Mouse (Mus musculus) stomach, postnatal 0 days (tissue): ENCODE results near the gene Zbtb16. TPM values are rescaled to one million over a fixed set of nuclear protein-coding genes. Genes with fewer than 3 reads are reported as not detected.
A peak's percentile ranks its signal among the peaks of the same experiment; 100 is the strongest.

ENCODE experiments used
- ATAC-seq: fragments of 200-750 bp; cut with Nextera tagmentation; 2 replicates; pipeline ENCODE4 v1.8.0; 2017; ENCODE audit not compliant: low FRiP score, low TSS enrichment
- DNase-seq: peaks from one replicate; pipeline ENCODE4 v3.0.0-alpha.2; 2016; ENCODE audit warnings: low spot score
- H3K27ac ChIP-seq: fragments of 300-500 bp; sonication (generic); replicated peaks from 2 replicates; pipeline ENCODE4 v1.5.1; 2014; ENCODE audit warnings: mild to moderate bottlenecking, control low read depth
- H3K27me3 ChIP-seq: fragments of 300-500 bp; sonication (generic); 2 replicates; pipeline ENCODE4 v1.6.1; 2014; ENCODE audit warnings: low read length; ENCODE audit not compliant: control insufficient read depth, insufficient read depth
- H3K36me3 ChIP-seq: fragments of 300-500 bp; sonication (generic); 2 replicates; pipeline ENCODE4 v1.6.1; 2014; ENCODE audit warnings: low read length, mixed read lengths; ENCODE audit not compliant: control insufficient read depth, insufficient read depth
- H3K4me1 ChIP-seq: fragments of 300-500 bp; sonication (generic); replicated peaks from 2 replicates; pipeline ENCODE4 v1.6.1; 2014; ENCODE audit warnings: antibody characterized with exemption; ENCODE audit not compliant: control insufficient read depth, insufficient read depth
- H3K4me2 ChIP-seq: fragments of 300-500 bp; sonication (generic); replicated peaks from 2 replicates; pipeline ENCODE4 v1.6.1; 2014; ENCODE audit warnings: low read depth, mild to moderate bottlenecking, control low read depth, moderate library complexity
- H3K4me3 ChIP-seq: fragments of 300-500 bp; sonication (generic); 2 replicates; pipeline ENCODE4 v1.5.1; 2014; ENCODE audit warnings: low read depth, low read length, control low read depth
- H3K9ac ChIP-seq: fragments of 300-500 bp; sonication (generic); 2 replicates; pipeline ENCODE4 v1.6.1; 2014; ENCODE audit warnings: mild to moderate bottlenecking, low read length, control low read depth, mixed read lengths
- H3K9me3 ChIP-seq: fragments of 300-500 bp; sonication (generic); 2 replicates; pipeline ENCODE4 v1.6.1; 2016; ENCODE audit warnings: low read length; ENCODE audit not compliant: control insufficient read depth
- CTCF ChIP-seq: IDR thresholded peaks from 2 replicates; pipeline ENCODE4 v1.5.1; 2016; ENCODE audit warnings: antibody characterized with exemption, low read depth, mild to moderate bottlenecking, moderate library complexity
- EP300 ChIP-seq: optimal IDR thresholded peaks from 2 replicates; pipeline ENCODE3; 2016; ENCODE audit warnings: antibody characterized with exemption
- WGBS: fragments of 180-500 bp; shearing (Covaris S2); extraction: QIAGEN DNeasy Blood & Tissue Kit; methylation state at CpG from one replicate; pipeline ENCODE4 v1.1.7; 2014; 5-methylcytosine and 5-hydroxymethylcytosine counted together
- polyA plus RNA-seq: library from polyadenylated mRNA; unstranded; fragments of >200 nt; fragmentation: Nextera tagmentation; extraction: Ambion mirVana; gene quantifications from 2 replicates; pipeline ENCODE4 v1.2.1, GENCODE M21; 2015

Gene Zbtb16
- polyA plus RNA-seq, 1 experiment from 2014 or later, result 1.7 TPM

DNA sequence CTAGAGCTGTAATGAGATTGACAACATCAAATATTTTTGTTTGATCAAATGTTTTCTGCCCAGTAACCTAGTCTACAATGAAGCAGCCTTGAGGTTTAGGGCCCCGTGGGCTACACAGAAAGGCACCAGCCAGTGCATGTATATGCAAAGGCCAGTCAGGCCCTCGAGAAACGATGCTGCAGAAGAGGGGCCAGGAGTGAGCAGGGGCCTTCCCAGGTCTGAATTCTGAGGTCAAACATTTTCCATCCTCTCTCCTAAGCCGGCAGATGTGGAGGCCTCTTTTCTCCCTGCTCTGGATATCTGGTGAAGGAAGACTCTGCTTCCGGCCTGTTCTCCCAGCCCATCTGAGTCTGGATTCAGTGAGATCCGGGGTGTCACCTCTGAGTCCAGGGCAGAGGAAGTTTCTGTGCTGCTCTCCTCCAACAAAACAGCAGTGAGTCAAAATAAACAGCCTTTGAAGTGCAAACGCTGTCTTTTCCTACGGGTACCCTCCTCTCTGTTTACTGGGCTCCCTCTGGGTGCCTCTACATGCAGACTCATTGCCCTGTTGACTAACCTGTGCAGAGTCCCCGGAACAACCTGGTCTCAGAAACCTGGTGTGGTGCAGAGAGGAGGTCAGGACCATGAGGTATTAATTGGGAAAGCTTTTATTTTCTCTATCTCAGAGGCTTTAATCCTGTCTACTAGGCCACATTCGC is 24.0 kb upstream of the Zbtb16 start:
- no peak overlapping the region for H3K4me2 ChIP-seq
- TF ChIP-seq EP300, result no peak
- TF ChIP-seq CTCF, result no peak
- H3K4me3 ChIP-seq, result no peak overlapping the region
- H3K27me3 ChIP-seq, result no peaks in the 10 kb centered on the region
- no peaks in the 10 kb centered on the region for H3K4me1 ChIP-seq
- H3K36me3 ChIP-seq, result no peaks in the 10 kb centered on the region
- ATAC-seq, result peak; percentile 65; the same call in 1 of the 2 replicates
- H3K27ac ChIP-seq, result no peak overlapping the region
- no peak for DNase-seq
- H3K9ac ChIP-seq, result no peak overlapping the region
- WGBS, result 31% methylated on average over 10 of the region's 10 CpGs
- no peaks in the 10 kb centered on the region for H3K9me3 ChIP-seq

DNA sequence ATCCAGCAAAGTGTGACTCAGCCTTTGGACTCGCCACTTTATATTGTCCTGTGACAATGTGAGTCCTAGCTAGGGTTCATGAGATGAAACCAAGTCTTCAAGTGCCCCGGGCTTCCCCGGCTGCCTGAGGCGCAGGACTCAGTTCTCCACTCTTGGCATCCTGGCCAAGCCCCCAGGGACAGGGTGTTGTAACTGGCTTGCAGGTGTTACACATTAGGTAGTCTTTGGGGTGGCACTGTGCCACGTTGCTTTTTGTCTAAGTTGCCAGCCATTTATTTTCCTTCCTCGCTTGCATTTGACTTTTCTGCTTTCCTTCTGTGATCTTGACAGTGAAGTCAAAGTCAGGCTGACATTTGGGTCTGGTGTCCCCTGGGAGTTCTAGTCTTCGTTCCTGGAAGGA is 21.9 kb upstream of the Zbtb16 start:
- H3K27ac ChIP-seq, result no peak overlapping the region
- WGBS, result 66% methylated on average over 7 of the region's 7 CpGs
- ATAC-seq (no peak), DNase-seq (peak; percentile 23)
- no peaks in the 10 kb centered on the region for H3K4me1 ChIP-seq
- H3K9ac ChIP-seq, result no peak overlapping the region
- TF ChIP-seq CTCF (no peak), EP300 (no peak)
- H3K36me3 ChIP-seq, result no peaks in the 10 kb centered on the region
- no peaks in the 10 kb centered on the region for H3K9me3 ChIP-seq
- no peaks in the 10 kb centered on the region for H3K27me3 ChIP-seq
- no peak overlapping the region for H3K4me3 ChIP-seq
- H3K4me2 ChIP-seq, result no peak overlapping the region

DNA sequence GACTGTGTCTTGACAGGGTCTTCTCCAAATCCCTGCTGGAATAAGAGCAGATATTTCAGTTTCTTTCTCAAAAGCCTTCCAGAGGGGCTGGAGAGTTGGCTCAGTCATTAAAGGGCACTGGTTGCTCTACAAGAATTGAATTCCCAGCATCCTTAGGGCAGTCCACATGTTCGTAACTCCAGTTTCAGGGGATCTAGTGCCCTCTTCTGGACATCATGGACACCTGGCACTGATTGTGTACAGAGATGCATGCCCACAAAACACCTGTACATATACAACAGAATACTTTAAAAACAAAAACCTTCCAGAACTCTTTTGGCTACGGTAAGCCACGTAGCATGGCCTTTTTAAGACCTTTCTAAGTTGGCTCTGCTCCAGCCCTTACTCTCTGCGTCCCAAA is 20.2 kb upstream of the Zbtb16 start:
- ATAC-seq (no peak), DNase-seq (no peak)
- H3K4me3 ChIP-seq, result no peak overlapping the region
- TF ChIP-seq CTCF, result peak; percentile 46
- TF ChIP-seq EP300, result no peak
- no peak overlapping the region for H3K9ac ChIP-seq
- no peaks in the 10 kb centered on the region for H3K4me1 ChIP-seq
- no peaks in the 10 kb centered on the region for H3K27me3 ChIP-seq
- no peaks in the 10 kb centered on the region for H3K9me3 ChIP-seq
- no peak overlapping the region for H3K27ac ChIP-seq
- H3K4me2 ChIP-seq, result no peak overlapping the region
- 84% methylated on average over 4 of the region's 4 CpGs for WGBS
- no peaks in the 10 kb centered on the region for H3K36me3 ChIP-seq

DNA sequence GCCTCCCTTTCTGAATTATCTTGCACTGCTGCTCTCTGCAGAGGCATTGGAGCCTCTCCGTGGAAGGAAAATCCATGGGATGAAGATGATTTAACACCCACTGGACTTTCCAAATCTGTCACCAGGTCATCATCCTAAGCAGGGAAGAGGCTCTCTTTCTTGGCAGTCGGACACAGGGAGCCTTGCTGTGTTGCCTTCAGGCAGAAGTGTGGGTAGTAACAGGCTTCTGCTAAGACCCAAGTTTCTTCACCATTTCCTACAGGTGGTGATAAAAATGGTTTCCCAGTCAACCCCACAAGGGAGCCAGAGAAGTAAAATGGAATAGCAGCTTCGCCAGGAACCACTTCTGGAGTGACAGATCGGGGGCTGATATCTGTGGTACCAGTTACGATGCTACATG is 13.5 kb upstream of the Zbtb16 start:
- H3K36me3 ChIP-seq, result no peaks in the 10 kb centered on the region
- no peak for DNase-seq
- no peaks in the 10 kb centered on the region for H3K9me3 ChIP-seq
- no peak for ATAC-seq
- H3K27ac ChIP-seq, result no peak overlapping the region
- H3K27me3 ChIP-seq, result no peaks in the 10 kb centered on the region
- TF ChIP-seq EP300, result no peak
- TF ChIP-seq CTCF, result no peak
- H3K9ac ChIP-seq, result no peak overlapping the region
- H3K4me3 ChIP-seq, result no peak overlapping the region
- 84% methylated on average over 5 of the region's 5 CpGs for WGBS
- H3K4me2 ChIP-seq, result no peak overlapping the region
- no peaks in the 10 kb centered on the region for H3K4me1 ChIP-seq

DNA sequence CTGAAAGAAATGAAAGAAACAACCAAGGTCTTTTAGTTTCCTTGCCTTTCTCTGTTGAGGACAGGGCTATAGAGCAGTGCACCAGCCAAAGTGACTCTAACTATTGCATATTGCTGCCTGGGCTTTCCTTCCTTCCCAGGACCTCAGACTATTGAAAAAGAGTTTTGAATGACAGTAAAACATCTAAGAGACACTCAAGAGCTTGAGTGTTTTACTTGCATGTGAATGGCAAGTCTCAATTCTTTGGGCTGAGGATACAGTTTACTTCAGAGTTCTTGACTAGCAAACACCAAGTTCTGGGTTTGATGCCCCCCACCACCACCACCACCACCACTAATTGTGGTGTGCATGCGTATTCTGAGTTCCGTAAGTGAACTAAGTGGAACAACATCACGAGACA is 3.5 kb upstream of the Zbtb16 start:
- no peak for ATAC-seq
- Histone ChIP-seq H3K9ac (no peak overlapping the region), H3K4me3 (no peak overlapping the region), H3K27ac (no peak overlapping the region), H3K4me2 (no peak overlapping the region), H3K27me3 (no peaks in the 10 kb centered on the region), H3K4me1 (no peaks in the 10 kb centered on the region), H3K36me3 (no peaks in the 10 kb centered on the region), H3K9me3 (no peaks in the 10 kb centered on the region)
- WGBS, result 94% methylated on average over 3 of the region's 3 CpGs
- no peak for TF ChIP-seq EP300
- no peak for TF ChIP-seq CTCF
- DNase-seq, result no peak

DNA sequence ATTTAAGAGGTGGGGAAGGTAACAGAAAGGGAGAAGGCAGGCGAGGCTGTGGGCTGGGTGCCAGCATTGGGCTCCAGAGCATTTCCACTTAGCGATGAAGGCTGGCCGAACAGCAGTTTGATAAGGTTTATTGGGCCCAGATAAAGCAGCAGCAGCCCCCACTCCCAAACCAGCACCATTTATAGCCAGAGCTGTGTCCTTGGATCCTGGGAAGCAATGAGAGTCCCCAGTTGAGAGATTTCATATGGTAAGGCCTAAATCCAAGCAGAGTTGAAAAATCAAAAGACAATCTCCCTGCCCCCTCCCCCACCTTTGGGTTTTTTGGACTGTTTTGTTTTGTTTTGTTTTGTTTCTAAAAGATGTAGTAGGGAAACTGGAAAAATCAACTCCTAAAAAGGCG is 2.3 kb upstream of the Zbtb16 start:
- H3K27ac ChIP-seq, result no peak overlapping the region
- H3K9ac ChIP-seq, result no peak overlapping the region
- DNase-seq (no peak), ATAC-seq (no peak)
- H3K36me3 ChIP-seq, result no peaks in the 10 kb centered on the region
- no peak overlapping the region for H3K4me2 ChIP-seq
- peaks cover 5% of the 10 kb centered on the region; the same call in 1 of the 2 replicates for H3K27me3 ChIP-seq
- H3K4me1 ChIP-seq, result no peaks in the 10 kb centered on the region
- no peak for TF ChIP-seq EP300
- no peak for TF ChIP-seq CTCF
- 58% methylated on average over 4 of the region's 4 CpGs for WGBS
- H3K9me3 ChIP-seq, result no peaks in the 10 kb centered on the region
- no peak overlapping the region for H3K4me3 ChIP-seq
